Mouse (Mus musculus): Measurements from ENCODE around the gene Tmem235.

Tmem235 gene

DNA sequence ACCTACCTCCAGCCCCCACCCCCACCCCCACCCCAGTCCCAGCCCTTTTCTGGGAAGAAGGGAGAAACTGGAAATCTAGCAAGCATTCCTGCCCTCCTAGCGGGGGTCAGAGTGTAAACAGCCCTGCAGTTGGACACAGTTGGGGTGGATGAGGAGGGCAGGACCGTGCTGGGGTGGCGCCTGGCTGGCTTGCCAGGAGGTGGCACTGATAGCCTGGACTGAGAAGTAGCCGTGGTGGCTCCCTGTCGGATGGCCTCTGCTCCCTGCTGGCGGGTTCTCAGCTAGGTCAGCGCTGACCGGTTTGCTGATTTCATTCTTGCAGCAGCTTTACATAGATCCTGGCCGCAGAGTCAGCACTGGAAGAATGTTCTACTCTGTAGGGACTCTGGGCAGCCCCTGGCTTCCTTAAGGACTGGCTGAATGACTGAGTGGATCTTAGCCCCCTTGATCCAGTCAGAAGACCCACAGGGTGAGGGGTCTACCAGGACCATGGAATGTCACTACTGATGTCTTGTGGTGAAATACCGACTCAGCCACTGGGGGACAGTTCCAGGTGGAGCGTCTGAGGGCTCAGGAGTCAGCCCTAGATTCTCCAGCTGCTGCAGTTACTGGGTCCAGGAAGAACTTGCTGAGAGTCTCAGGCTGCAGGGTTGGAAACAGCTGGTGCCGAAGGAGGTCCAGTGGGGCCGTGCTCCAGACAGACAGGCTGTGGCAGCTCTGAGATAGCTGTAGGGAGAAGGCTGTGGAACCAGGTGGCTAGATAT lies 30.1 kb downstream of the Tmem235 start:
- in situ Hi-C loops (cut with MboI): no loop called here

DNA sequence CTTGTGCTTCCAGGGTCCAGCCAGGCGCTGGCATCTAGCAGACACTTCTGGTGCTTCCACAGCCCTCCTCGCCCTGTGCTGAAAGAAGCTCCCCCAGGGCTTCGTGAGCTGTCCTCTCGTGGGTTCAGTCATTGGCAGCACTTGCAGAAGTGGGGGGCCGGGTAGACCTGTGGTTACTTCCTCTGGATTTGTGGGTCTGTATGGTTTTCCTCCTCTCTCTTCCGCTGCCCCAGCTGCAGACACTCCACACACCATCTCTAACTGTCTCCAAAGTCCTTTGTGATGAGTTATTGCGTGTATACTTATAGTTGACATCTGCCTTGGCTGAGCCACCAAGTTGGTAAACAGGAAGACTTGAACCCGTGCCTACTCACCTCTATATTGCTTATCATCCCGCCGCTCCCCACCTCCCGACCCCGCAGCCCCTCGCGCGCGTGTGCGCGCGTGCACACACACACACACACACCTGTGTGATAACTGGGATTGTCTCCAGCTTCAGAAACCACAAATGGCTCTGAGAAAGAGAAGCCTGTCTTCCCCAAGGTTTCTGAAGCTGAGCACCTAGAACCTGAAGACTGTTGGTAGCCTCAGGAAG lies 31.1 kb downstream of the Tmem235 start:
- in situ Hi-C loops (cut with MboI): no loop called here

- in situ Hi-C loops (cut with MboI): no loop called here
Measured at GRCm38 (mm10) chr11:117892199-117892598, 31.6 kb downstream of the Tmem235 start.

GRCm38 (mm10) chr11:117894676-117895075 lies 34.1 kb downstream of the Tmem235 start:
- in situ Hi-C loops (cut with MboI): no loop called here

DNA sequence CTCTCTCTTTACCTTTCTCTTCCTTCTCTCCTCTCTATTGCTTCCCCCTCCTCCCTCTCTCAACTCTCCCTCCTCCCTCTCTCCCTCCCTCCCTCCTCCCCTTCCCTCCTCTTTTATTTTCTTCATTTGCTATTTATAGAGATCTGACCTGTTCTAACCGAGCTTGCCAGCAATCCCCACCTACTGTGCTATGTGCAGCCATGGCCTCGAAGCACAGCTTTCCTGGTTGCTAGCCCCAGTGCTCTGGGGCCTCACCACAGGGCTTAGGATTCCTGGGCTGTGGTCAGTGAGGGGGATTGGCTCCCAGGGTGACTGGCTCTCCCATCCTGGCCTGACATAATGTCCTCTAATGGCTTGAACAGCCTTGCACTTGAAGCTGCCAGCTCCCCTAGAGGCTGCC lies 36.0 kb downstream of the Tmem235 start:
- in situ Hi-C loops (cut with MboI): no loop called here

DNA sequence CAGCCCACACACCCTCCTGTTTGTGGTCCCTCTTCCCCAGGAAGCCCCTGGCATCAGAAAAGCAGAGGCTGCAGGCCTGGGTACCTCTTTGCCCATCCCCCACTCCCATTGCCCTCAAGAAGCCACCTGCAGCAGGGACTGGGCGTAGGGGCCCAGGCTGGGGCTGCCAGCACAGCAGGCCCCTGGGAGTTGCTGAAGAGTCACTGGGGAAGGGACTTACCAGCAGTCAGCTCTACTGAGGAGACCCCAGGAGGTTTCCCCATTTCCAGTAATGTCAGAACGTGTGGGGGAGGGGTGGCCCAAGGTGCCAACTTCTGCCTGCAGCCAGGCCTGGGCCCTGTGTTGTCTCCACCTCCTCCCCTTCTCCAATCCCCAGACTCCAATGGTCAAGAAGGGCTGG lies 41.7 kb downstream of the Tmem235 start:
- in situ Hi-C loops (cut with MboI): no loop called here

DNA sequence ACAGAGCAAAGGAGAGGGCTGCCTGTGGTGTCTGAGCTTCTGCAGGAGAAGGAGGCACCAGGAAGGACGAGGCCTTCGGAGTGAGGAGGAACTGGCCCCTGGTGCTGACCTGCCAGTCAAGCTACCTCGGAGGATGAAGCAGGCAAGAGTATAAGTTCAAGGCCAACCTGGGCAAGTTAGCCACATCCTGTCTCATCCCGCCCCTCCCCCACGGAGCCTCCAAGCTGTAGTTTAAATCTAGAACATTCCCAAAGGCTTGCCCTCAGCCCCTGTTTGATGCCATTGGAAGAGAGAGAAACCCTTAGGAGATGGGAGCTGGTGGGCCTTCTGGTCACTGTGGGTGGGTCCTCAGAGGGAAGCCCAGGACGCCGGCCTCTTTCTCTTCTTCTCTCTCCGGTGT lies 43.9 kb downstream of the Tmem235 start:
- in situ Hi-C loops (cut with MboI): no loop called here

DNA sequence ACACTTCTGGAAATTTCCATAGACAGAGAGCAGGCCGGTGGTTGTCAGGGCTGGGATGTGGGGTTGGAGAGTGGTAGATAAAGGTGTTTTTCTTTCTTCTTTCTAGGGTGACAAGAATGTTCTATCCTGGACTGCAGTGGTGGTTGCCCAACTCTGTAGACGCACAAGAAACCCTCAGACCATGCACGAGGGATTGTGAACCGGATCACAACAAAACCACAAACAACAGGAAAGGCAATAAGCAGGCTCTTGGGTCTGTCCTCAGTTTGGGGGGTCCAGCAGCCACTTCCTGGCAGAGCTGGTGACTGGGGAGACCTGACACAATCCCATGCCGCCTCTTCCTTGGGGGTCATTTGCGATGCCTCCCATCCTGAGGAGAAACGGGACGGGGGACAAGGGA lies 48.8 kb downstream of the Tmem235 start:
- in situ Hi-C loops (cut with MboI): no loop called here

DNA sequence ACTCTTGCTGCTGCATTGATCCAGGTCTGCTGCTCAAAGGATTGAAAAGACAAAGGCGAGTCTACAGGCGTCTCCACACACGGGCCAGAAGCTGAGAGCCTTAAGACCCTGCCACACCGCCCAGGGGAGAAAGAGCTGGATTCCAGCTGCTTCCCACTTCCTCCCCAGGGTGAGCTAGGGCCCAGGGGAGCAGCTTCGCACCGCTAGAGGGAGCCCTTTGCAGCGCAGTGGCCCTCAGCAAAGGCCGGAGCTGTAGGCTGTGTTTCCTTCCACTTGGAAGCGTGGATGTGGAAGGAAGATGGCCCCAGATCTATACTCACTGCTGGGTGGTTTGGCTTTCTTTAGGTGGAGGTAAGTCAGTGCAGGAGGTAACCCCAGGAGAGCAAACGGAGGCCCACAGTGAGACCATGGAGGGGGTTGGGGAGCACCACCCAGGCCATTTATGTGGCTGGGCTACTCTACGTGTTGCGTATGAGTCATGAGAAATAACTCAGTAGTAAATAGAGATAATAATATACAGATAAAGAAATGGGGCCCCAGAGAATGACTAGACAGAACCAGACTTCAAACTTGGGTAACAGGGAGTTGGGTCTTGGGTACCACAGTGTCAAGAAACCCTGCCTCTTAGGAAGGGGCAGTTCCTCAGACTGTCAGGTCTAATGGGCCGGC lies 52.3 kb downstream of the Tmem235 start:
- in situ Hi-C loops (cut with MboI): loop anchor here (10.0 kb wide), 1 partner anchor 112 kb away; no protein-coding TSS in a partner anchor

DNA sequence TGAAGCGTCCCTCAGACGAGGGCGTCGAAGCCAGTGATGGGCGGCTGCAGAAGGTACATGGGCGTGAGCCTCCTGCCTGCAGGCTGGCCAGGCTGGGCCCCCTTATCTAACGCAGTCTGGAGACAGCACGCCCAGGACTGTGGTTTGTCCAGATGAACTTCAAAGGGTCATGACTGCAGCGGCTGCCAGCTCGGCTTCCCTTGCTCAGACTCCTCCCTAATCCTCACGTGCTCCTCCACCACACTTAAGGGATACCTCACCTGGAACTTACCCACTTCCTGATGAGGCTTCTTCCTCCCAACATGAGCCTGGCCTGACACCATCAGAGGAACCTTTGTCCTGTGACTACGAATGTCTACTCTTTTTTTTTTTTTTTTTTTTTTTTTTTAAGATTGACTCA lies 54.0 kb downstream of the Tmem235 start:
- in situ Hi-C loops (cut with MboI): loop anchor here (10.0 kb wide), 1 partner anchor 110 kb away; no protein-coding TSS in a partner anchor
